Mouse (Mus musculus): ENCODE results near the gene Dnajb12. TPM values are rescaled to one million over a fixed set of nuclear protein-coding genes. Genes with fewer than 3 reads are reported as not detected.

Dnajb12 gene
- polyA plus RNA-seq, 1 experiment from 2014 or later = 27.6 TPM

GRCm38 (mm10) chr10:59892977-59893376 is 13.6 kb downstream of the Dnajb12 start:
- WGBS = 38% methylated on average over 6 of the region's 6 CpGs

GRCm38 (mm10) chr10:59894251-59895160 is 15.2 kb downstream of the Dnajb12 start:
- Histone ChIP-seq H3K4me3 (ENCODE audit: low read length) (no peak overlapping the region), H3K4me2 (ENCODE audit: low read depth, low read length) (no peak overlapping the region), H3K9ac (ENCODE audit: low read depth, low read length) (no peak overlapping the region), H3K27ac (ENCODE audit: low read length) (no peak overlapping the region), H3K4me1 (ENCODE audit: control insufficient read depth, insufficient read depth, low read length) (peaks cover 21% of the 10 kb centered on the region), H3K27me3 (replicated peaks; ENCODE audit: control insufficient read depth, insufficient read depth, low read length) (no peaks in the 10 kb centered on the region), H3K9me3 (ENCODE audit: control insufficient read depth, low read length) (no peaks in the 10 kb centered on the region), H3K36me3 (ENCODE audit: control insufficient read depth, insufficient read depth, low read length) (peaks cover 19% of the 10 kb centered on the region)
- 0 out of 2 replicates have a peak, but pooled peaks have one; percentile 6 for ATAC-seq
- 80% methylated on average over 25 of the region's 25 CpGs for WGBS

More at GRCm38 (mm10) chr10:59892977-59893376, 13.6 kb downstream of the Dnajb12 start:
- peaks cover 19% of the 10 kb centered on the region for H3K36me3 ChIP-seq (ENCODE audit: control insufficient read depth, insufficient read depth, low read length)
- 0 out of 2 replicates have a peak, but pooled peaks cover 7% of the 10 kb centered on the region for H3K4me1 ChIP-seq (ENCODE audit: control insufficient read depth, insufficient read depth, low read length)
- no peak for ATAC-seq
- H3K9me3 ChIP-seq (ENCODE audit: control insufficient read depth, low read length) = no peaks in the 10 kb centered on the region
- no peak overlapping the region for H3K27ac ChIP-seq (ENCODE audit: low read length)
- no peak overlapping the region for H3K4me2 ChIP-seq (ENCODE audit: low read depth, low read length)
- no peaks in the 10 kb centered on the region for H3K27me3 ChIP-seq (replicated peaks; ENCODE audit: control insufficient read depth, insufficient read depth, low read length)
- no peak overlapping the region for H3K9ac ChIP-seq (ENCODE audit: low read depth, low read length)
- H3K4me3 ChIP-seq (ENCODE audit: low read length) = no peak overlapping the region

- ATAC-seq = no peak
- Histone ChIP-seq H3K27ac (ENCODE audit: low read length) (no peak overlapping the region), H3K4me3 (ENCODE audit: low read length) (no peak overlapping the region), H3K9ac (ENCODE audit: low read depth, low read length) (no peak overlapping the region), H3K9me3 (ENCODE audit: control insufficient read depth, low read length) (no peaks in the 10 kb centered on the region), H3K27me3 (replicated peaks; ENCODE audit: control insufficient read depth, insufficient read depth, low read length) (no peaks in the 10 kb centered on the region), H3K4me2 (ENCODE audit: low read depth, low read length) (no peak overlapping the region), H3K36me3 (ENCODE audit: control insufficient read depth, insufficient read depth, low read length) (peaks cover 17% of the 10 kb centered on the region), H3K4me1 (ENCODE audit: control insufficient read depth, insufficient read depth, low read length) (peaks cover 32% of the 10 kb centered on the region)
- WGBS = 93% methylated on average over 17 of the region's 17 CpGs
These were observed 16.3 kb downstream of the Dnajb12 start for GRCm38 (mm10) chr10:59895460-59896186.

GRCm38 (mm10) chr10:59896211-59896610 is 16.9 kb downstream of the Dnajb12 start:
- Histone ChIP-seq H3K4me1 (ENCODE audit: control insufficient read depth, insufficient read depth, low read length) (peaks cover 38% of the 10 kb centered on the region), H3K4me2 (ENCODE audit: low read depth, low read length) (no peak overlapping the region), H3K4me3 (ENCODE audit: low read length) (no peak overlapping the region), H3K9me3 (ENCODE audit: control insufficient read depth, low read length) (no peaks in the 10 kb centered on the region), H3K9ac (ENCODE audit: low read depth, low read length) (no peak overlapping the region), H3K36me3 (ENCODE audit: control insufficient read depth, insufficient read depth, low read length) (peaks cover 14% of the 10 kb centered on the region), H3K27ac (ENCODE audit: low read length) (no peak overlapping the region), H3K27me3 (replicated peaks; ENCODE audit: control insufficient read depth, insufficient read depth, low read length) (no peaks in the 10 kb centered on the region)
- ATAC-seq = no peak
- WGBS = 89% methylated on average over 4 of the region's 4 CpGs

- ATAC-seq = no peak
- Histone ChIP-seq H3K4me2 (ENCODE audit: low read depth, low read length) (no peak overlapping the region), H3K27me3 (replicated peaks; ENCODE audit: control insufficient read depth, insufficient read depth, low read length) (no peaks in the 10 kb centered on the region), H3K4me1 (ENCODE audit: control insufficient read depth, insufficient read depth, low read length) (peaks cover 38% of the 10 kb centered on the region), H3K9ac (ENCODE audit: low read depth, low read length) (0 out of 2 replicates have a peak overlapping the region, but pooled peaks have one; percentile 16), H3K36me3 (ENCODE audit: control insufficient read depth, insufficient read depth, low read length) (peaks cover 10% of the 10 kb centered on the region; the same call in 1 of the 2 replicates), H3K27ac (ENCODE audit: low read length) (no peak overlapping the region), H3K4me3 (ENCODE audit: low read length) (no peak overlapping the region), H3K9me3 (ENCODE audit: control insufficient read depth, low read length) (no peaks in the 10 kb centered on the region)
- 69% methylated on average over 3 of the region's 3 CpGs for WGBS
These were observed 17.6 kb downstream of the Dnajb12 start for GRCm38 (mm10) chr10:59896911-59897331.

- Histone ChIP-seq H3K27ac (ENCODE audit: low read length) (no peak overlapping the region), H3K9me3 (ENCODE audit: control insufficient read depth, low read length) (no peaks in the 10 kb centered on the region), H3K27me3 (replicated peaks; ENCODE audit: control insufficient read depth, insufficient read depth, low read length) (no peaks in the 10 kb centered on the region), H3K9ac (ENCODE audit: low read depth, low read length) (no peak overlapping the region), H3K4me1 (ENCODE audit: control insufficient read depth, insufficient read depth, low read length) (peaks cover 38% of the 10 kb centered on the region), H3K4me2 (ENCODE audit: low read depth, low read length) (no peak overlapping the region), H3K4me3 (ENCODE audit: low read length) (no peak overlapping the region), H3K36me3 (ENCODE audit: control insufficient read depth, insufficient read depth, low read length) (peaks cover 9% of the 10 kb centered on the region; the same call in 1 of the 2 replicates)
- ATAC-seq = no peak
- WGBS = 48% methylated on average over 5 of the region's 5 CpGs
These were observed 18.2 kb downstream of the Dnajb12 start for GRCm38 (mm10) chr10:59897511-59897910.

- Histone ChIP-seq H3K4me1 (ENCODE audit: control insufficient read depth, insufficient read depth, low read length) (peaks cover 41% of the 10 kb centered on the region), H3K27ac (ENCODE audit: low read length) (peak overlapping the region; percentile 97), H3K4me3 (ENCODE audit: low read length) (no peak overlapping the region), H3K4me2 (ENCODE audit: low read depth, low read length) (no peak overlapping the region), H3K9me3 (ENCODE audit: control insufficient read depth, low read length) (no peaks in the 10 kb centered on the region), H3K27me3 (replicated peaks; ENCODE audit: control insufficient read depth, insufficient read depth, low read length) (no peaks in the 10 kb centered on the region), H3K36me3 (ENCODE audit: control insufficient read depth, insufficient read depth, low read length) (peaks cover 9% of the 10 kb centered on the region; the same call in 1 of the 2 replicates), H3K9ac (ENCODE audit: low read depth, low read length) (peak overlapping the region; percentile 71)
- WGBS = 63% methylated on average over 9 of the region's 9 CpGs
- ATAC-seq = no peak
These were observed 18.9 kb downstream of the Dnajb12 start for GRCm38 (mm10) chr10:59898180-59898778.

GRCm38 (mm10) chr10:59898935-59899334 is 19.6 kb downstream of the Dnajb12 start:
- Histone ChIP-seq H3K27me3 (replicated peaks; ENCODE audit: control insufficient read depth, insufficient read depth, low read length) (no peaks in the 10 kb centered on the region), H3K4me3 (ENCODE audit: low read length) (no peak overlapping the region), H3K9me3 (ENCODE audit: control insufficient read depth, low read length) (no peaks in the 10 kb centered on the region), H3K9ac (ENCODE audit: low read depth, low read length) (peak overlapping the region; percentile 71), H3K27ac (ENCODE audit: low read length) (peak overlapping the region; percentile 97), H3K36me3 (ENCODE audit: control insufficient read depth, insufficient read depth, low read length) (peaks cover 9% of the 10 kb centered on the region; the same call in 1 of the 2 replicates), H3K4me2 (ENCODE audit: low read depth, low read length) (peak overlapping the region; percentile 43; the same call in 1 of the 2 replicates), H3K4me1 (ENCODE audit: control insufficient read depth, insufficient read depth, low read length) (peaks cover 41% of the 10 kb centered on the region)
- 32% methylated on average over 2 of the region's 2 CpGs for WGBS
- ATAC-seq = peak; percentile 1; the same call in 1 of the 2 replicates
